Mouse (Mus musculus): ENCODE data around the gene Acvrl1.

Acvrl1 gene

DNA sequence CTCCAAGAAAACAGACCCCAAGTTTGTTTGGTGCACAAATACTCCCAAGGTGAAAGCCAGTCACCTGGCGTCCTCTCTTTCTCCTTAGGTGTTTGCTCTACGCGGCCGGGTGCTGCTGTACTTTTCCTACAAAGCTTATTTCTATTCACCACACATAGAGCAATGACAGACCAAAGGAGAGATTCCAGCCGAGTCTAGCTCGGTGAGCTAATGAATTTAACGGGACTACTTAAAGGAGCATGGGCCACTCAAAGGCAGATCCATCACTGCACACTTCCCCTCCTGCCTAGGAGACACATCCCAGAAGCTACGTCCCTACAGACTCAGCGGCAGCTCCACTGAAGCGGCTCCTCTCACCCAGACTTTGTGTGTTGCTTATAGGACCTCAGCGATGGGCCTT is 39.2 kb downstream of the Acvrl1 start:
- no peak for DNase-seq (ENCODE audit: low read depth, low spot score)

GRCm38 (mm10) chr15:101169910-101170309 is 41.6 kb downstream of the Acvrl1 start:
- DNase-seq (ENCODE audit: low read depth, low spot score) = no peak

DNA sequence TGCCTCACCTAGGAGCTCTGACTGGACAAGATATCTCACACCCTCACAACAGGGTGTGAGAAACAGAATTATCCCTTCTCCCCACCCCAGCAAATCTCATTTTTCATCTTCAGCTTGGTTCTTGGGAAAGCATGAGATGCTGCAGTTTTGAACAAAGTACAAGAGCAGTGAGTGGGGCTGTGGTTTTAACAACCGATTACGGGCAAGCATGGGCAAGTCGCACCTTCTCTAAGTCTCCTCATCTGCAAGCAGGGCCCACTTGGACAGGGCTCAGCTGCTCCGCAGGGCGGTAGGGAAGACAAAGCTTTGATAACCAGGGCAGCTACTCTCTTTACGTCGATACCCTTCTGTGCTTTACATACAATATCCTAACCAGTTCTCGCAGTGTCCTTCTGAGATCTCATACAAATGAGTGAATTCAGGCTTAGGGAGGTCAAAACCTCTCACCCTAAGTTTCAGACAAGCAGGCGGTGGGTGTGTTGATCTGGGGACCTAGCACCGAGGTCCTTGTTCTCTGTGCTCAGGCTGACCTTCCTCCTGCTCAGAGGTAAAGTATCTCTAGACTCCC is 42.2 kb downstream of the Acvrl1 start:
- DNase-seq (ENCODE audit: low read depth, low spot score) = no peak

DNA sequence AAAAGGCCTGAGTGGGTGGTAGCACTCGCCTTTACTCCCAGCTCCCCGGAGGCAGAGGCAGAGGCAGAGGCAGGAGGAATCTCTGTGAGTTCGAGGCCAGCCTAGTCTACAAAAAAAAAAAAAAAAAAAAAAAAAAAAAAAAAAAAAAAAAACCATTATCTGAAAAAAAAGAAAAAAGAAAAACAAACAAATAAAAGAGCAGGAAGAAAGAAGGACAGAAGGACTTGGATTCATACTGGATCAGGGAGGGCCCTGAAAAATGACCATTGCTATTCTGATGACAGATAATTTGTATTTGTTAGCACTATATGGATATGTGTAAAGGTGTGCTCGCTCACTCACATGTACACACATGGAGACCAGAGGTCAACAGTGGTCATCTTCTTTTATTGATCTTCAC is 43.0 kb downstream of the Acvrl1 start:
- DNase-seq (ENCODE audit: low read depth, low spot score) = no peak

- no peak for DNase-seq (ENCODE audit: low read depth, low spot score)
Observed at GRCm38 (mm10) chr15:101172016-101172415, 43.7 kb downstream of the Acvrl1 start.

GRCm38 (mm10) chr15:101173421-101174211 is 45.3 kb downstream of the Acvrl1 start, which contains the start of gene Acvr1b:
Gene Acvr1b, plus strand, starts transcription at chr15:101174067.
- DNase-seq (ENCODE audit: low read depth, low spot score) = peak; percentile 89

GRCm38 (mm10) chr15:101174294-101175130 is 46.2 kb downstream of the Acvrl1 start:
- DNase-seq (ENCODE audit: low read depth, low spot score) = no peak

DNA sequence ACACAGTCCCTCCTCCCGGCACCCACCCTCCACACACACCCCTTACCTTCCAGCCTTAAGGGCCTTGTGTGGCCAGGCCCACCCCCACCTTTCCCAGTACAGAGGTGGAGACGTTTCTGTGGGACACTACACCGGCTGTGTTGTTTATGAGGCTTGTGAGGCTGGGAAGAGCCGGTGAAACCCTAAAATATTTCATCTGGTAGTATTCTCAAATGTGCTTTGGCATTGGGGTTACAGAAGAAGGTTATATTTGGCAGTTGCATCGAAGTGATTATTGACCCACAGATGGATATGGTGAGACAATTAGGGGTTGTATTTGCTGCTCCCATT is 46.8 kb downstream of the Acvrl1 start:
- no peak for DNase-seq (ENCODE audit: low read depth, low spot score)

- DNase-seq (ENCODE audit: low read depth, low spot score) = no peak
Observed at GRCm38 (mm10) chr15:101175613-101176283, 47.4 kb downstream of the Acvrl1 start.

GRCm38 (mm10) chr15:101176284-101176680 is 48.0 kb downstream of the Acvrl1 start:
- no peak for DNase-seq (ENCODE audit: low read depth, low spot score)

DNA sequence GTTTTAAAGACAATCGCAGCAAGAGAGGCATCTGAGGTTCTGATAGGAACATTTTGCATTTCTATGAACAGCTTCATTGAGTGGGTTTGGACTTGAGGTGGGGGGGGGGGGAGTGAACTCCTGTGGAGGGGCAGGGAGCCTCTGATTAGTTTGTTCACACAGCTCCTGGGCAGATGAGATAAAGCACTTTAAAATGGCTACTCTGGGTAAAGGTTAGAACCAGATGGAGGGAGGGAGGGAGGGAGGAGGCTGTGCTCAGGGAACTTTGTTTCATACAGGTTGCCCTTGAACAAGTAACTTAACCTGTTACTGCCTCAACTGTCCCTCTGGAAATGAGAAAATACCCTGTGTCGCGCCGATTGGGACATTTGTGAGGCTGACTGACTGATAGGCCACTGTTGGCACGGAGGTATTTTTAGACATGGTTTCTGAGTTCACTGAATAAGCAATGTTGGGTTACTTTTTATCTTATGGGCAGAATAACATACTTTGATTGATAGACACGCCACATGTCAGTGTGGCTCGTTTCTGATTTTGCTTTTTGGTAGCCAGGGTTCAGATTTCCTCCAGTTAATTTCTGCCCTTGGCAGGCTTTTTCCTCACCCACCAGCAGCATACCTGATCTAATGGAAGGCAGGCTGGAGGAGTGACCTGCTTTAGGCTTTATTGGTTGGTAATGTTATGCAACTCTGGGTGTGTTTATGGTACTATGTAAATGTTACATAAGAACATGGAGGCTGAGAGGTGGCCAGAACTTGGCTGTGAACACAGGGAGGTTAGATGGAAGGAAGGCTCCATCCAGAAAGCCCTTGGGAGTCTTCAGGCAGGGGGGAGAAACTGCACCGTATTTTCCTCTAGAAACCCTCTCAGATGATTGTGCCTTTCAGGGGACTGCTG is 48.7 kb downstream of the Acvrl1 start:
- no peak for DNase-seq (ENCODE audit: low read depth, low spot score)

GRCm38 (mm10) chr15:101180363-101181105 is 52.2 kb downstream of the Acvrl1 start:
- no peak for DNase-seq (ENCODE audit: low read depth, low spot score)

DNA sequence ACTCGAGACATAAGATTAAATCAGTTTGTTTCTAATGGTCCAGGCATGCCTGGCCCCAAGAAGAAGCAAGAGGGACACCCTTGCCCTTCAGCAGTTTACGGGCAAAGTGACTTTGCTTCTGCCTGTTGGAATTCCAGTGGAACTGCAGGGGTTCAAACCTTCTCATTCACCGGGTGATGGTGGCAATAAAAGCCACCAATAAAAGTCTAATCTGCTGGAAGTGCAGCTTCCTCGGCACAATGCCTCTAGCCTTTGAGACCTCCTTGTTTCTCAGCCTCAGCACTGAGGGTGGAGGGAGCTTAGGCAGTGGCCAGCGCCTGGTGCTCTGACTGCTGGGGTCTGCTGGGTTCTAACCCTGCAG is 52.8 kb downstream of the Acvrl1 start:
- DNase-seq (ENCODE audit: low read depth, low spot score) = no peak

- DNase-seq (ENCODE audit: low read depth, low spot score) = no peak
Observed at GRCm38 (mm10) chr15:101181500-101181899, 53.2 kb downstream of the Acvrl1 start.

- DNase-seq (ENCODE audit: low read depth, low spot score) = no peak
Observed at GRCm38 (mm10) chr15:101182676-101183075, 54.4 kb downstream of the Acvrl1 start.

GRCm38 (mm10) chr15:101184300-101184699 is 56.0 kb downstream of the Acvrl1 start:
- no peak for DNase-seq (ENCODE audit: low read depth, low spot score)

GRCm38 (mm10) chr15:101185549-101185948 is 57.2 kb downstream of the Acvrl1 start:
- DNase-seq (ENCODE audit: low read depth, low spot score) = no peak

DNA sequence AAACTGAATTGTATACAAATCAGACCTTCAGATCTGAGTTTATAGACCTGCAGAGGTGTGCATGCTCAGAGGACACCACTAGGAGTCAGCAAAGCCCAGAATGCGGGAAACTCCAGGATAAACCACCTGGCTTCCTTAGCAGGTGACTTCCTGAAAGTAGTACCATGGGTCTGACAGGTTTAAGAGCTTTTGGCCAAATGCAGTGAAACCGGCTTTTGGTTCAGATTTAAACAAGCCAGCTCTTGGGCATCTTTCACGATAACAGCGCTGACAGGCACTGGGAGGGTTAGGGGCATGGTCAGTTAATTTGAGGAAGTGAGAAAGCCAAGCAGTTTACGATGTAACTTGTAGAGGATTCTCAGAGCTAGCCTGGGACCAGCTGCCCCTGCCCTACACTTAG is 59.6 kb downstream of the Acvrl1 start:
- no peak for DNase-seq (ENCODE audit: low read depth, low spot score)

- DNase-seq (ENCODE audit: low read depth, low spot score) = no peak
Observed at GRCm38 (mm10) chr15:101189981-101190761, 61.8 kb downstream of the Acvrl1 start.

GRCm38 (mm10) chr15:101190762-101191150 is 62.4 kb downstream of the Acvrl1 start:
- DNase-seq (ENCODE audit: low read depth, low spot score) = no peak

Measured in retina, postnatal 7 days (tissue).